Mouse (Mus musculus) embryonic facial prominence, embryonic 12.5 days (tissue): ENCODE results near the gene Slc27a5. TPM values are rescaled to one million over a fixed set of nuclear protein-coding genes. Genes with fewer than 3 reads are reported as not detected.
A peak's percentile ranks its signal among the peaks of the same experiment; 100 is the strongest.

Experiments
- ATAC-seq: fragments of 200-750 bp; cut with Nextera tagmentation; 2 replicates; pipeline ENCODE4 v1.8.0; 2017; ENCODE audit not compliant: insufficient number of reproducible peaks, insufficient read depth, low FRiP score, low TSS enrichment
- H3K27ac ChIP-seq: fragments of 300-500 bp; sonication (generic); 2 replicates; pipeline ENCODE4 v1.5.1; 2016; ENCODE audit warnings: mild to moderate bottlenecking
- H3K27me3 ChIP-seq: fragments of 300-500 bp; sonication (generic); 2 replicates; pipeline ENCODE4 v1.6.1; 2016; ENCODE audit warnings: mild to moderate bottlenecking, moderate library complexity
- H3K36me3 ChIP-seq: fragments of 300-500 bp; sonication (generic); 2 replicates; pipeline ENCODE4 v1.6.1; 2016; ENCODE audit warnings: mild to moderate bottlenecking
- H3K4me1 ChIP-seq: fragments of 300-500 bp; sonication (generic); 2 replicates; pipeline ENCODE4 v1.6.1; 2016
- H3K4me2 ChIP-seq: fragments of 300-500 bp; sonication (generic); replicated peaks from 2 replicates; pipeline ENCODE4 v1.6.1; 2016; ENCODE audit warnings: mild to moderate bottlenecking, moderate library complexity
- H3K4me3 ChIP-seq: fragments of 300-500 bp; sonication (generic); 2 replicates; pipeline ENCODE4 v1.5.1; 2016; ENCODE audit warnings: mild to moderate bottlenecking
- H3K9ac ChIP-seq: fragments of 300-500 bp; sonication (generic); 2 replicates; pipeline ENCODE4 v1.6.1; 2016; ENCODE audit warnings: mild to moderate bottlenecking, moderate library complexity
- H3K9me3 ChIP-seq: fragments of 300-500 bp; sonication (generic); 2 replicates; pipeline ENCODE4 v1.6.1; 2016; ENCODE audit warnings: mild to moderate bottlenecking, moderate library complexity
- WGBS: fragments of 180-500 bp; shearing (Covaris S2); methylation state at CpG from one replicate; pipeline ENCODE4 v1.1.7; 2016; 5-methylcytosine and 5-hydroxymethylcytosine counted together
- polyA plus RNA-seq: library from polyadenylated mRNA; unstranded; fragments of >200 nt; fragmentation: Nextera tagmentation; extraction: Ambion mirVana; gene quantifications from 2 replicates; pipeline ENCODE4 v1.2.1, GENCODE M21; 2016

The Slc27a5 gene
- polyA plus RNA-seq, 1 experiment from 2014 or later: not detected

GRCm38 (mm10) chr7:12949032-12949871 lies 48.7 kb downstream of the Slc27a5 start:
- Histone ChIP-seq H3K4me3 (peak overlapping the region; percentile 44), H3K27me3 (no peaks in the 10 kb centered on the region), H3K4me1 (0 out of 2 replicates have a peak, but pooled peaks cover 5% of the 10 kb centered on the region), H3K27ac (peak overlapping the region; percentile 86), H3K9ac (peak overlapping the region; percentile 65), H3K36me3 (no peaks in the 10 kb centered on the region), H3K4me2 (peak overlapping the region; percentile 81), H3K9me3 (no peaks in the 10 kb centered on the region)
- WGBS: 9% methylated on average over 35 of the region's 35 CpGs
- ATAC-seq: peak; percentile 98

GRCm38 (mm10) chr7:12943488-12943887 lies 54.5 kb downstream of the Slc27a5 start:
- no peak overlapping the region for H3K27ac ChIP-seq
- no peaks in the 10 kb centered on the region for H3K4me1 ChIP-seq
- H3K9ac ChIP-seq: no peak overlapping the region
- no peak for ATAC-seq
- no peak overlapping the region for H3K4me2 ChIP-seq
- no peaks in the 10 kb centered on the region for H3K9me3 ChIP-seq
- no peaks in the 10 kb centered on the region for H3K36me3 ChIP-seq
- H3K4me3 ChIP-seq: no peak overlapping the region
- no peaks in the 10 kb centered on the region for H3K27me3 ChIP-seq

- no peaks in the 10 kb centered on the region for H3K36me3 ChIP-seq
- no peak overlapping the region for H3K4me2 ChIP-seq
- no peaks in the 10 kb centered on the region for H3K9me3 ChIP-seq
- no peak overlapping the region for H3K27ac ChIP-seq
- H3K27me3 ChIP-seq: no peaks in the 10 kb centered on the region
- H3K9ac ChIP-seq: no peak overlapping the region
- WGBS: 85% methylated on average over 4 of the region's 4 CpGs
- no peak overlapping the region for H3K4me3 ChIP-seq
- H3K4me1 ChIP-seq: no peaks in the 10 kb centered on the region
- no peak for ATAC-seq
Observed at GRCm38 (mm10) chr7:12940599-12940998, 57.4 kb downstream of the Slc27a5 start.

Other genes starting within 250 kb of the Slc27a5 start
- 17.4 and 19.4 TPM in 2 replicates for gene Zscan18, start 194.6 kb downstream of the Slc27a5 start, polyA plus RNA-seq
- gene Zfp329, start 179.3 kb downstream of the Slc27a5 start, polyA plus RNA-seq: 19.8 TPM in 2 replicates
- 39.5 and 41.3 TPM in 2 replicates for gene Zfp110, start 163.4 kb downstream of the Slc27a5 start, polyA plus RNA-seq
- 5.4 and 5.9 TPM in 2 replicates for gene Zfp128, start 117.0 kb downstream of the Slc27a5 start, polyA plus RNA-seq
- gene Zscan22, start 100.4 kb downstream of the Slc27a5 start, polyA plus RNA-seq: 16.8 and 18.2 TPM in 2 replicates
- 833 and 862 TPM in 2 replicates for gene Rps5, start 75.9 kb downstream of the Slc27a5 start, polyA plus RNA-seq
- 0.95 and 1.0 TPM in 2 replicates for gene Rnf225, start 70.8 kb downstream of the Slc27a5 start, polyA plus RNA-seq
- 13.9 and 14.4 TPM in 2 replicates for gene Zfp324, start 32.4 kb downstream of the Slc27a5 start, polyA plus RNA-seq
- gene Zfp446, start 20.3 kb downstream of the Slc27a5 start, polyA plus RNA-seq: 12.0 and 13.0 TPM in 2 replicates
- gene Trim28, start 922 bp upstream of the Slc27a5 start, polyA plus RNA-seq: 480 and 495 TPM in 2 replicates
- gene Zbtb45, start 11.8 kb upstream of the Slc27a5 start, polyA plus RNA-seq: 28.8 and 29.9 TPM in 2 replicates
- gene Chmp2a, start 36.6 kb upstream of the Slc27a5 start, polyA plus RNA-seq: 121 and 127 TPM in 2 replicates
- gene Ube2m, start 40.1 kb upstream of the Slc27a5 start, polyA plus RNA-seq: 166 and 183 TPM in 2 replicates
- gene Mzf1, start 56.6 kb upstream of the Slc27a5 start, polyA plus RNA-seq: 3.8 TPM in 2 replicates
- not detected in 2 replicates for gene Vmn1r85, start 97.0 kb upstream of the Slc27a5 start, polyA plus RNA-seq
- gene Vmn1r86, start 121.7 kb upstream of the Slc27a5 start, polyA plus RNA-seq: not detected in 2 replicates
- not detected in 2 replicates for gene Vmn1r87, start 142.0 kb upstream of the Slc27a5 start, polyA plus RNA-seq
- 0.03 TPM in 1 of 2 replicates, not detected in the other for gene Vmn1r88, start 161.4 kb upstream of the Slc27a5 start, polyA plus RNA-seq
- not detected in 2 replicates for gene Vmn1r89, start 214.8 kb upstream of the Slc27a5 start, polyA plus RNA-seq